ENCODE assay signal across 9 mouse cellular contexts in the genomic region with DNA sequence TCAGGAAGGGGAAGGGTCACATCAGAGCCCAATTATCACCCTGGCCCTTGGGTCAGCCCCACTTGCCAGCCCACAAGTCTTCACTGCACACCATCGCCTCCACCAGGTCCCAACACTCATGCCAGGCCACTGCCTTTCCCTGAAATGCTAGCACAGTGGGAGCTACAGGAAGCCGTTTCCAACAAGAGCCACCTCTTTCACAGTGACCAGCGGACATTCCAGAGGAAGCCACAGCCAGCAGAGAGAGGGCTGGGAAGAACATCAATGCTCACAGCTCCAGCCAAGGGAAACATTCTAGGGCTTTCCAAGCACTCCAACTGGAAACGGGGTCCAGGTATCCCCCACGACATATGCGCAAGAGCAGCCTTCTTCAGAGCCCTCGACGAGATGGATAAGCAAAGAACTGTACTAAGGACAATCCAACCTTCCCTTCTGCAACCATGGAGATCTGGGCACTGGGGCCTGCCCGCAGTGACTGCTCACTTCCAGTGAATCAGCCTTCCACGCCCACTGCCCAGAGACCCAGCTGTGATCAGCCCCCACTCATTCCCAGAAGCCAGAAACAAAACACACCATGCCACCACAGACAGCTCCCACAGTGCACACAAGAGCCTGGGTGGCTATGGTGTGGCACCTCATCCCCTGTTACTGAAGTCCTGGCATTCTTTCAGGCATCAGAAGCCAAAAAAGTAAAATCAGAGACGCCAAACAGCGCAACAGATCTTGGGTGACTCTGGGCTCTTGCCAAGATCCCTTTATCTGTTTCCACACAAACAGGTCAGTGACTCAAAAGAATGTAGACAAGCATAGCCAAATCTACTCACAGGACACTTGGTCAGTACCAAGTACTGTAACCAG. TPM values are rescaled to one million over a fixed set of nuclear protein-coding genes. Genes with fewer than 3 reads are reported as not detected.
DNase-seq lines count a peak whose midpoint lies in the region; ATAC-seq and TF ChIP-seq lines count a peak whose summit lies in the region.
"Had no signal": no experiment of that assay in that cellular context is flagged by ENCODE, and none has a peak within 500 bp of the region (broad histone marks: within the 10 kb centered on the region; RNA-seq: fewer than 3 reads in every experiment).

No protein-coding gene starts in this region.

- WGBS in liver, postnatal 0 days (ENCODE audit: insufficient replicate concordance): 62% methylated on average over 12 of the region's 12 CpGs
- WGBS in liver, embryonic 12.5 days (ENCODE audit: insufficient replicate concordance): 61% methylated on average over 12 of the region's 12 CpGs
- 43% methylated on average over 12 of the region's 12 CpGs for WGBS in heart, embryonic 12.5 days
- 52% methylated on average over 12 of the region's 12 CpGs for WGBS in midbrain, postnatal 0 days

- no peak for TF ChIP-seq EP300 in liver, postnatal 0 days (IDR thresholded peaks at IDR 0.05; ENCODE audit: low read depth)

- TF ChIP-seq CTCF in liver, postnatal 0 days (IDR thresholded peaks at IDR 0.05; ENCODE audit: low read depth): 0 out of 2 replicates have a peak, but pooled peaks have one; percentile 5
- no peak for TF ChIP-seq CTCF in cortical plate, adult 2 months (IDR thresholded peaks at IDR 0.05; ENCODE audit: extremely low read depth, insufficient read depth, low read length)
- 0 out of 2 replicates have a peak, but pooled peaks have one; percentile 3 for TF ChIP-seq CTCF in midbrain, postnatal 0 days (IDR thresholded peaks at IDR 0.05)

- H3K4me1 ChIP-seq in liver, postnatal 0 days (ENCODE audit: insufficient read depth): peaks cover 76% of the 10 kb centered on the region
- peaks cover 76% of the 10 kb centered on the region for H3K4me1 ChIP-seq in liver, embryonic 12.5 days
- peaks cover 44% of the 10 kb centered on the region for H3K4me1 ChIP-seq in cortical plate, adult 2 months (ENCODE audit: control insufficient read depth, insufficient read depth, low read length)
- peaks cover 96% of the 10 kb centered on the region for H3K4me1 ChIP-seq in heart, embryonic 12.5 days (replicated peaks)
- H3K4me1 ChIP-seq in midbrain, postnatal 0 days (ENCODE audit: insufficient read depth, low read length): peaks cover 53% of the 10 kb centered on the region

- no peak for DNase-seq in liver, postnatal 0 days
- peak; percentile 61 for DNase-seq in kidney, postnatal 10 days
- DNase-seq in midbrain, postnatal 0 days (ENCODE audit: low spot score): peak; percentile 39
- no peak for DNase-seq in urinary bladder, adult 2 months (ENCODE audit: low spot score)
- DNase-seq in cerebellum, adult 18-20 months: no peak

- peak overlapping the region; percentile 41 for H3K4me2 ChIP-seq in liver, postnatal 0 days (ENCODE audit: low read depth, low read length)
- no peak overlapping the region for H3K4me2 ChIP-seq in liver, embryonic 12.5 days
- H3K4me2 ChIP-seq in heart, embryonic 12.5 days: peak overlapping the region; percentile 97
- H3K4me2 ChIP-seq in midbrain, postnatal 0 days (ENCODE audit: low read depth, low read length, poor library complexity, severe bottlenecking): peak overlapping the region; percentile 5; the same call in 1 of the 2 replicates

- no peaks in the 10 kb centered on the region for H3K9me3 ChIP-seq in liver, postnatal 0 days (ENCODE audit: low read length)
- H3K9me3 ChIP-seq in liver, embryonic 12.5 days (replicated peaks): no peaks in the 10 kb centered on the region
- no peaks in the 10 kb centered on the region for H3K9me3 ChIP-seq in heart, embryonic 12.5 days (replicated peaks)
- H3K9me3 ChIP-seq in midbrain, postnatal 0 days (ENCODE audit: low read length): no peaks in the 10 kb centered on the region
- H3K9me3 ChIP-seq: liver, embryonic 15.5 days had no signal

- no peak overlapping the region for H3K9ac ChIP-seq in liver, postnatal 0 days (replicated peaks)
- H3K9ac ChIP-seq in liver, embryonic 12.5 days: no peak overlapping the region
- H3K9ac ChIP-seq in heart, embryonic 12.5 days: 0 out of 2 replicates have a peak overlapping the region, but pooled peaks have one; percentile 10
- no peak overlapping the region for H3K9ac ChIP-seq in midbrain, postnatal 0 days (replicated peaks; ENCODE audit: low read length, poor library complexity, severe bottlenecking)
- H3K9ac ChIP-seq: liver, embryonic 15.5 days had no signal

- 0 out of 2 replicates have a peak overlapping the region, but pooled peaks have one; percentile 41 for H3K27ac ChIP-seq in liver, postnatal 0 days (ENCODE audit: low read depth)
- no peak overlapping the region for H3K27ac ChIP-seq in liver, embryonic 12.5 days
- 0 out of 2 replicates have a peak overlapping the region, but pooled peaks have one; percentile 36 for H3K27ac ChIP-seq in cortical plate, adult 2 months (ENCODE audit: insufficient read depth, low read length)
- H3K27ac ChIP-seq in heart, embryonic 12.5 days (ENCODE audit: poor library complexity, severe bottlenecking): peak overlapping the region; percentile 46
- peak overlapping the region; percentile 47; the same call in 1 of the 2 replicates for H3K27ac ChIP-seq in midbrain, postnatal 0 days (ENCODE audit: low read depth, low read length)
- H3K27ac ChIP-seq: liver, embryonic 15.5 days had no signal

- no peaks in the 10 kb centered on the region; the same call in 1 of the 2 replicates for H3K36me3 ChIP-seq in liver, postnatal 0 days (replicated peaks; ENCODE audit: insufficient read depth, low read length)
- H3K36me3 ChIP-seq in liver, embryonic 12.5 days: peaks cover 10% of the 10 kb centered on the region
- peaks cover 2% of the 10 kb centered on the region for H3K36me3 ChIP-seq in heart, embryonic 12.5 days
- H3K36me3 ChIP-seq in midbrain, postnatal 0 days (ENCODE audit: insufficient read depth, low read length): no peaks in the 10 kb centered on the region
- H3K36me3 ChIP-seq: liver, embryonic 15.5 days had no signal

- ATAC-seq in liver, postnatal 0 days: no peak
- ATAC-seq in liver, embryonic 12.5 days: no peak
- ATAC-seq in heart, embryonic 12.5 days (ENCODE audit: insufficient number of reproducible peaks, low FRiP score): peak; percentile 3; the same call in 1 of the 2 replicates
- no peak for ATAC-seq in midbrain, postnatal 0 days (ENCODE audit: low FRiP score)

- no peaks in the 10 kb centered on the region for H3K27me3 ChIP-seq in liver, postnatal 0 days (ENCODE audit: insufficient read depth, low read length)
- H3K27me3 ChIP-seq in liver, embryonic 12.5 days (replicated peaks): peaks cover 24% of the 10 kb centered on the region
- H3K27me3 ChIP-seq in heart, embryonic 12.5 days (replicated peaks): no peaks in the 10 kb centered on the region
- no peaks in the 10 kb centered on the region for H3K27me3 ChIP-seq in midbrain, postnatal 0 days (ENCODE audit: insufficient read depth, low read length)

- no peak for TF ChIP-seq POLR2A in cortical plate, adult 2 months (IDR thresholded peaks at IDR 0.05; ENCODE audit: extremely low read depth, insufficient read depth, low read length)

- H3K4me3 ChIP-seq in liver, postnatal 0 days (ENCODE audit: low read depth, low read length): no peak overlapping the region
- H3K4me3 ChIP-seq in liver, embryonic 12.5 days: no peak overlapping the region
- no peak overlapping the region for H3K4me3 ChIP-seq in cortical plate, adult 2 months (ENCODE audit: insufficient read depth, low read length)
- no peak overlapping the region for H3K4me3 ChIP-seq in heart, embryonic 12.5 days
- no peak overlapping the region for H3K4me3 ChIP-seq in midbrain, postnatal 0 days (ENCODE audit: low read depth, low read length)
- H3K4me3 ChIP-seq: liver, embryonic 15.5 days had no signal

RNA-seq across cellular contexts. Expression of a gene that starts 6.4 kb away (rescaled TPM):
- 3.5 and 3.7 TPM in 2 replicates for polyA plus RNA-seq in liver, postnatal 0 days (2015; fragmentation: Nextera tagmentation; extraction: Ambion mirVana)
- polyA plus RNA-seq in liver, embryonic 12.5 days (2016; fragmentation: Nextera tagmentation; extraction: Ambion mirVana): 3.5 and 3.8 TPM in 2 replicates
- polyA plus RNA-seq in cortical plate, adult 2 months (2012; rRNA removed): 69.0 and 70.3 TPM in 2 replicates
- 11.9 and 14.0 TPM in 2 replicates for polyA plus RNA-seq in heart, embryonic 12.5 days (2016; fragmentation: Nextera tagmentation; extraction: Ambion mirVana)
- total RNA-seq in midbrain, postnatal 0 days (2014; rRNA removed): 59.8 and 63.1 TPM in 2 replicates
- polyA plus RNA-seq in midbrain, postnatal 0 days (2015; fragmentation: Nextera tagmentation; extraction: Ambion mirVana): 7.1 and 8.4 TPM in 2 replicates
- polyA plus RNA-seq in urinary bladder, adult 2 months (2012; rRNA removed): 43.6 and 67.2 TPM in 2 replicates

RNA-seq across cellular contexts. Expression of a gene that starts 33.6 kb away (rescaled TPM):
- polyA plus RNA-seq in liver, postnatal 0 days (2015; fragmentation: Nextera tagmentation; extraction: Ambion mirVana): 23.1 and 24.7 TPM in 2 replicates
- polyA plus RNA-seq in liver, embryonic 12.5 days (2016; fragmentation: Nextera tagmentation; extraction: Ambion mirVana): 25.8 and 31.2 TPM in 2 replicates
- polyA plus RNA-seq in cortical plate, adult 2 months (2012; rRNA removed): 36.5 and 37.5 TPM in 2 replicates
- 61.0 and 65.1 TPM in 2 replicates for polyA plus RNA-seq in heart, embryonic 12.5 days (2016; fragmentation: Nextera tagmentation; extraction: Ambion mirVana)
- total RNA-seq in midbrain, postnatal 0 days (2014; rRNA removed): 39.5 and 48.7 TPM in 2 replicates
- polyA plus RNA-seq in midbrain, postnatal 0 days (2015; fragmentation: Nextera tagmentation; extraction: Ambion mirVana): 56.6 and 57.1 TPM in 2 replicates
- polyA plus RNA-seq in urinary bladder, adult 2 months (2012; rRNA removed): 47.5 and 51.8 TPM in 2 replicates

Comparison
In these comparisons a context has a peak if more than half of its experiments do, and no peak if none do; other contexts are left out.
1. DNase-seq: peak in kidney, postnatal 10 days (single experiment) and midbrain, postnatal 0 days (single experiment); none in liver, postnatal 0 days (single experiment), urinary bladder, adult 2 months (single experiment) and cerebellum, adult 18-20 months (0 of 2).